In the genomic region with DNA sequence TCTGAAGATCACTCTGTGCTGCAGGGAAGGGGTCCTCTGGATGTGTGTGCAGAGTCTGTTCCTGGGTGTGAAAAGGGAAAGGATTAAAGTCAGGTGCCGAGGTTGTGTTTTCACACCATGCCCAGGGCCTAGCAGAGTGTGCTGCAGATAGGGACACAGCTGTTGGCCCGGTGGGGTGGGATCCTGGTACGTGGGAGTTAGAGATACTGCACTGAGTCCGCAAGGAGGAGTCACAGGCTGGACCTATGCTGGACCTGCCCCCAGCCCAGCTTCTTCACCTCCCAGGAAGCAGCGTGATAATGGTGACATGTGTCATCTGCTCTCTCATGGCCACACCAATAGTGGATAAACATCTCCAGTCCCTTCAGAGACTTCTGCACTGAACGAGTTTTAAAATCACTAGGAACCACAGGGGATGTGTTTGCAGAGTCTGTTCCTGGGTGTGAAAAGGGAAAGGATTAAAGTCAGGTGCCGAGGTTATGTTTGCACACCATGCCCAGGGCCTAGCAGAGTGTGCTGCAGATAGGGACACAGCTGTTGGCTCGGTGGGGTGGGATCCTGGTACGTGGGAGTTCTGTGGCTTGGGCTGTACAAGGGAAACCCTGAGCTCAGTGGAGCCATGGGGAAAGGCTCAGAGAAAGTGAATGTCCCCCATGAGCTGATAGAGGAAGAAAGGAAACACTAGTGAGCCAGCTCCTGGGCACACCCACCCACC, we compare ENCODE assay signal across 16 mouse cellular contexts. TPM values are rescaled to one million over a fixed set of nuclear protein-coding genes. Genes with fewer than 3 reads are reported as not detected.
DNase-seq lines count a peak whose midpoint lies in the region; ATAC-seq and TF ChIP-seq lines count a peak whose summit lies in the region.
"Had no signal": no experiment of that assay in that cellular context is flagged by ENCODE, and none has a peak within 500 bp of the region (broad histone marks: within the 10 kb centered on the region; RNA-seq: fewer than 3 reads in every experiment).

No protein-coding gene starts in this region.

- peaks cover 21% of the 10 kb centered on the region; the same call in 1 of the 2 replicates for H3K4me1 ChIP-seq in hindbrain, embryonic 10.5 days (replicated peaks)
- H3K4me1 ChIP-seq in hindbrain, postnatal 0 days (ENCODE audit: insufficient read depth, low read length): no peaks in the 10 kb centered on the region
- H3K4me1 ChIP-seq in forebrain, postnatal 0 days (ENCODE audit: insufficient read depth): no peaks in the 10 kb centered on the region

- no peaks in the 10 kb centered on the region for H3K9me3 ChIP-seq in hindbrain, embryonic 10.5 days
- no peaks in the 10 kb centered on the region for H3K9me3 ChIP-seq in hindbrain, postnatal 0 days (ENCODE audit: low read length)
- no peaks in the 10 kb centered on the region for H3K9me3 ChIP-seq in forebrain, postnatal 0 days (ENCODE audit: low read length)

- 62% methylated on average over 9 of the region's 9 CpGs for WGBS in hindbrain, embryonic 10.5 days
- 60% methylated on average over 9 of the region's 9 CpGs for WGBS in hindbrain, postnatal 0 days
- WGBS in forebrain, postnatal 0 days: 67% methylated on average over 9 of the region's 9 CpGs

- H3K27ac ChIP-seq in hindbrain, embryonic 10.5 days: peak overlapping the region; percentile 50; the same call in 1 of the 2 replicates
- no peak overlapping the region for H3K27ac ChIP-seq in hindbrain, postnatal 0 days
- H3K27ac ChIP-seq in forebrain, postnatal 0 days (ENCODE audit: low read depth, low read length): 0 out of 2 replicates have a peak overlapping the region, but pooled peaks have one; percentile 1
- H3K27ac ChIP-seq: left cerebral cortex, adult 2 months had no signal

- TF ChIP-seq CTCF in hindbrain, postnatal 0 days (IDR thresholded peaks at IDR 0.05; ENCODE audit: low read depth): no peak
- no peak for TF ChIP-seq CTCF in forebrain, postnatal 0 days (IDR thresholded peaks at IDR 0.05; ENCODE audit: low read depth)

- no peak overlapping the region for H3K9ac ChIP-seq in hindbrain, postnatal 0 days (replicated peaks; ENCODE audit: low read length)
- no peak overlapping the region for H3K9ac ChIP-seq in forebrain, postnatal 0 days

- DNase-seq in hindbrain, embryonic 10.5 days (ENCODE audit: low spot score): no peak
- no peak for DNase-seq in hindbrain, postnatal 0 days (ENCODE audit: low spot score)
- peak; percentile 56 for DNase-seq in c-Kit-positive CD71-positive TER-119-negative erythroid progenitor cells, embryonic 14.5 days (ENCODE audit: low read depth)
- DNase-seq in forebrain, postnatal 0 days: no peak
- DNase-seq in embryo, embryonic 10 days (ENCODE audit: low spot score): no peak
- no peak for DNase-seq in left cerebral cortex, adult 8-10 months (ENCODE audit: low spot score in 2 of 2)
- DNase-seq: B cell, adult 2 months; cerebellum, adult 8-10 months; gastrocnemius, postnatal 36 days; heart, postnatal 14 days; kidney, postnatal 10 days; lung, postnatal 10 days; thymus, adult 18-20 months had no signal

- peaks cover 27% of the 10 kb centered on the region for H3K27me3 ChIP-seq in hindbrain, embryonic 10.5 days (ENCODE audit: insufficient read depth, poor library complexity, severe bottlenecking)
- H3K27me3 ChIP-seq in hindbrain, postnatal 0 days (ENCODE audit: insufficient read depth, low read length): no peaks in the 10 kb centered on the region
- H3K27me3 ChIP-seq in forebrain, postnatal 0 days (ENCODE audit: insufficient read depth, low read length): no peaks in the 10 kb centered on the region

- no peaks in the 10 kb centered on the region for H3K36me3 ChIP-seq in hindbrain, embryonic 10.5 days
- no peaks in the 10 kb centered on the region for H3K36me3 ChIP-seq in hindbrain, postnatal 0 days (ENCODE audit: insufficient read depth, low read length)
- no peaks in the 10 kb centered on the region for H3K36me3 ChIP-seq in forebrain, postnatal 0 days (ENCODE audit: insufficient read depth)

- ATAC-seq in hindbrain, postnatal 0 days: no peak
- no peak for ATAC-seq in forebrain, postnatal 0 days
- peak; percentile 91 for ATAC-seq in megakaryocyte-erythroid progenitor cell, adult 5-6 weeks (replicated peaks; ENCODE audit: low FRiP score, low TSS enrichment, poor library complexity, severe bottlenecking)
- ATAC-seq in inflammation-experienced regulatory T-cells, adult 6 months: no peak

- H3K4me3 ChIP-seq in hindbrain, embryonic 10.5 days: no peak overlapping the region
- no peak overlapping the region for H3K4me3 ChIP-seq in hindbrain, postnatal 0 days (ENCODE audit: low read length)
- H3K4me3 ChIP-seq in forebrain, postnatal 0 days (ENCODE audit: low read depth, low read length): no peak overlapping the region
- H3K4me3 ChIP-seq: left cerebral cortex, adult 2 months had no signal

- no peak overlapping the region for H3K4me2 ChIP-seq in hindbrain, postnatal 0 days (ENCODE audit: low read depth, low read length)
- H3K4me2 ChIP-seq in forebrain, postnatal 0 days (ENCODE audit: low read depth): no peak overlapping the region

RNA-seq across cellular contexts. Expression of a gene that starts 20.4 kb away (rescaled TPM):
- polyA plus RNA-seq in hindbrain, embryonic 10.5 days (2016; fragmentation: Nextera tagmentation; extraction: Ambion mirVana): 7.4 and 12.9 TPM in 2 replicates
- total RNA-seq in hindbrain, postnatal 0 days (2014; rRNA removed): 5.8 and 9.0 TPM in 2 replicates
- polyA plus RNA-seq in hindbrain, postnatal 0 days (2015; fragmentation: Nextera tagmentation; extraction: Ambion mirVana): 8.3 and 8.7 TPM in 2 replicates
- 6.6 and 8.2 TPM in 2 replicates for total RNA-seq in forebrain, postnatal 0 days (2014; rRNA removed)
- 3.1 and 4.6 TPM in 2 replicates for polyA plus RNA-seq in forebrain, postnatal 0 days (2015; fragmentation: Nextera tagmentation; extraction: Ambion mirVana)
- 1.4 TPM in 1 of 2 replicates, not detected in the other for total RNA-seq in megakaryocyte-erythroid progenitor cell, adult 5-6 weeks (2014; fragmentation: Nextera tagmentation)
- total RNA-seq in megakaryocyte-erythroid progenitor cell, adult 5-6 weeks (2017): not detected in 2 replicates
- polyA plus RNA-seq in inflammation-experienced regulatory T-cells, adult 6 months (2017; shearing (Covaris generic)): not detected
- 1 to 10 TPM; 3.6 to 5.7 (median 4.2) TPM for total RNA-seq in left cerebral cortex, adult 8-10 months (2022)
